Mouse (Mus musculus) adrenal gland, adult (tissue): Measurements from ENCODE around the gene Gpc3.

Experiments
- DNase-seq, 2 experiments: peaks; one replicate each; pipeline ENCODE4 v3.0.0; 2022 to 2023; ENCODE audit warnings: low spot score in 1 of 2; ENCODE audit not compliant: inconsistent age in 2 of 2

Gpc3 gene

GRCm38 (mm10) chrX:52613328-52614030 lies at the start of gene Gpc3:
Gene Gpc3, minus strand, starts transcription at chrX:52613950.
- DNase-seq = peak; percentile 25 to 70

GRCm38 (mm10) chrX:52651975-52652374 lies 38.2 kb upstream of the Gpc3 start:
- DNase-seq = peak; percentile 4 to 61

GRCm38 (mm10) chrX:52651472-52651948 lies 37.8 kb upstream of the Gpc3 start:
- DNase-seq = no peak

GRCm38 (mm10) chrX:52648910-52649785 lies 35.4 kb upstream of the Gpc3 start:
- no peak for DNase-seq

GRCm38 (mm10) chrX:52644393-52644792 lies 30.6 kb upstream of the Gpc3 start:
- DNase-seq = no peak

GRCm38 (mm10) chrX:52643350-52643749 lies 29.6 kb upstream of the Gpc3 start:
- peak in 1 of 2 experiments; percentile 29 for DNase-seq

GRCm38 (mm10) chrX:52642126-52642525 lies 28.4 kb upstream of the Gpc3 start:
- no peak for DNase-seq

GRCm38 (mm10) chrX:52637419-52637818 lies 23.7 kb upstream of the Gpc3 start:
- DNase-seq = no peak

GRCm38 (mm10) chrX:52633976-52634375 lies 20.2 kb upstream of the Gpc3 start:
- DNase-seq = no peak

- DNase-seq = no peak
Measured at GRCm38 (mm10) chrX:52632688-52633324, 19.1 kb upstream of the Gpc3 start.

GRCm38 (mm10) chrX:52626963-52627716 lies 13.4 kb upstream of the Gpc3 start:
- DNase-seq = no peak

- no peak for DNase-seq
Measured at GRCm38 (mm10) chrX:52617813-52618212, 4.1 kb upstream of the Gpc3 start.

GRCm38 (mm10) chrX:52616152-52616551 lies 2.4 kb upstream of the Gpc3 start:
- DNase-seq = no peak

GRCm38 (mm10) chrX:52614031-52614381 lies 256 bp upstream of the Gpc3 start:
- DNase-seq = peak in 1 of 2 experiments; percentile 18

- peak in 1 of 2 experiments; percentile 18 for DNase-seq
Measured at GRCm38 (mm10) chrX:52612806-52613205, 944 bp downstream of the Gpc3 start.

- no peak for DNase-seq
Measured at GRCm38 (mm10) chrX:52611987-52612670, 1.6 kb downstream of the Gpc3 start.

- DNase-seq = no peak
Measured at GRCm38 (mm10) chrX:52611541-52611940, 2.2 kb downstream of the Gpc3 start.

- no peak for DNase-seq
Measured at GRCm38 (mm10) chrX:52603143-52603542, 10.6 kb downstream of the Gpc3 start.

- no peak for DNase-seq
Measured at GRCm38 (mm10) chrX:52599246-52599645, 14.5 kb downstream of the Gpc3 start.

GRCm38 (mm10) chrX:52587671-52588070 lies 26.1 kb downstream of the Gpc3 start:
- no peak for DNase-seq
